Mouse (Mus musculus) right cerebral cortex, postnatal 36 days (tissue): Measurements from ENCODE around the gene Snap47.
A peak's percentile ranks its signal among the peaks of the same experiment; 100 is the strongest.

ENCODE experiments used
- DNase-seq, 2 experiments: peaks; one replicate each; pipeline ENCODE4 v3.0.0; 2022; ENCODE audit warnings: low spot score in 2 of 2, mixed read lengths in 1 of 2

The Snap47 gene

DNA sequence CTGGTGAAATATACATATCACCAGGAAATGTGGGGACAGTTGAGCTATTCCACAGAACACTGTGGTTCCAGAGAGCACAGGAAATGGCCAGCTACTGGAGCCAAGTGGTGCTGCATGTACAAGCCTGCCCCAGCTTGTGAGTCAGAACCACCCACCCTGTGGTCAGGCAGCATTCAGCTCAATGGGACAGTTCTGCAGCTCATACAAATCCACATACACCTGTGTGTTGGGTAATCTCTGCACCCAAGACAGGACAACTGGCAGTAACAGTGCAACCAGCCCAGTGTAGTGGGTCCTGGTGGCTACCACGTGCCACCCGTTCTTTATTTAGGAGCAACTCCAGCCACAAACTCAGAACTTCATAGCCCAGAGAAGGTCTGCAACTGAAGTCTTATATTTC lies 29.0 kb downstream of the Snap47 start:
- DNase-seq = no peak

DNA sequence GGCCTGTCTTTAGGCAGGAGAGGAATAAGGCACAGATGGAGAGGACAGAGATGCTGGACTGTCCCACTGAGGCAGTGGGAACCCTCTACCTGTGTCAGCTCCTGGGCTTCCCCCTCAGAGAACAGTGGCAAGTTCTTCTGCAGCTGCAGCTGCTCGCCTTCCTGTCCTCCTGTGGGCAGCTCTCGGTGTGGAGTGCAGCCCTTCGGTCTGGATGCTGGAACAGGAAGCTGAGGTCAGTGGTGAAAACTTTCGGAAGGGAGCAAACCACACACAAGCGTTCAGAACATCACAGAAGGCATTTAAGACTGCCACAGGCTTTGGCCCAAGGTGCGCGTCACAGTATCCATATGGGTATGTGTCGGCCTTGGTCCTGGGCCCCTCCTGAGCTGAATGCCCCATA lies 29.6 kb downstream of the Snap47 start:
- DNase-seq = no peak

DNA sequence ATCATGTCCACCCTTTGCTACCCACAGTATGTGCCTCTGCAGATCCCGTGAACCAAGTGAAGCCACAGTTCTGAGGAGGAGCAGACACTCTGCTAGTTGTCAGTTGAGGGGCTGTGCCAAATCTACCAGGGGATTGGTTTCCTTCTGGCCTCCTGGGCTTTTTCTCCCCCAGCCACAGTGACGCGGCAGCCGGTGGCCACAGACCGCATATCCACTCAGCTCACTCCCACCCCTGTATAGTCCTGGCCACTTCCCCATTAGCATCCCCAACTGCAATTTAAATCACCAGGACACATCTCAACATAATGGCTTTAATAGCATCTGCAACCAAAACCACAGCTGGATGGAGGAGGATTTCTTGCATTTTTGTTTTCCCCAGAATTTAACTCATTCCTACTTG lies 32.3 kb downstream of the Snap47 start:
- DNase-seq = no peak

DNA sequence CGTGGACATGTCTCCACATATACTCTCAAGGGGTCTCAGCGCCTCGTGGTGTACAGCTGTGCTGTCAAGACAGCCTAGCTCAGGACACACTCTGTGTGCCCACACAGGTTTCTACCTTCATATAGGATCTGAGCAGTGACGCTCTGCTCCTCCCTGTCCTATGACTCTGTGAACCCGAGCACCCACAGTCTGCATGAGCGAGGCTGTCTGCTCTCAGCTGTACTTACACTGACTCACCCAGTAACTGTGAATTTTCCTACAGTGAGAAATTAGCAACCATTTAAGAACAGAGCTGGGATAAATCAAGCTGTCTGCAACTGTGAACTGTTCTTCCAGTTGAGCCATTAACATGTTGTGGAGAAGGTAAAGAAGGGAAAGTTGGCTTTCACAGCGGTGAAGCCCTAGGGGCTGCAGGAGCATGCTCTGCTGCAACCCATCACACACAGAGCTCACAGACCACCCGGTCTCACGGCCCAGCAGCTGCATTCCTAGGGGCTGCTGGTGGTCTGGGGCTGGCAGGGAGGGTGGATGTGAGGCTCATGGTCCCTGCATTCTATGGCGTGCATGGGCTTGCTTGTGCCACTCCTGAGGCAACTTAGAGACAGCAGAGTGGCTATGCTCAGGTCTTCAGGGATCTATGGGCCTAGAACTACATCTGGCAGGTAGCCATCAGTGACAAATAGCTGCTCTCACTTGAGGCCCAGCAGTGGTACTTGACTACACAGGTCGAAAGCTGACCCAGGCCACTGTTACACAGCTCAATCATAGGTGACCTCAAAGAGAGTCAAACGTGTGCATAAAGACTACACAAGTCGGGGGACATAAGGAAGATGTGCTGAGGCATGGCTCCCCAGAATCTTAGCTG lies 37.8 kb downstream of the Snap47 start:
- DNase-seq = peak; percentile 18 to 26

DNA sequence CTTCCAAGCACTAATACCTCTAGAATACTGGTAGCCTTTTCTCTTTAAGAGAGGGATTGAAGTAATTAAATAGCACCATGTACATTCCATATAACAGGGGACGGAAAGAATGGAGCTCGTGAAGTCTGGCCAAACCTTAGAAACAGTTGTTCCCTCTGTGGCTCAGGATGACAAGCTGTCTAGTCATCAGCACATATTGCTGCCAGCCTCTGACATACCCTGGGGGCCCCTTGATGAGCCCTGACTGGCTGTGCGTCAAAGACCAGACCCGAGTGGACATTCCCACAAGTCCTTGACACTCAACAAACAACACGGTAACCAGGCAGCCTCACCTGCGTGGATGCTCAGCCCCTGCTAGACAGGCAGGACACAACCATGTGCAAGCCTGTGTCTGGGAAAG lies 38.9 kb downstream of the Snap47 start:
- no peak for DNase-seq

DNA sequence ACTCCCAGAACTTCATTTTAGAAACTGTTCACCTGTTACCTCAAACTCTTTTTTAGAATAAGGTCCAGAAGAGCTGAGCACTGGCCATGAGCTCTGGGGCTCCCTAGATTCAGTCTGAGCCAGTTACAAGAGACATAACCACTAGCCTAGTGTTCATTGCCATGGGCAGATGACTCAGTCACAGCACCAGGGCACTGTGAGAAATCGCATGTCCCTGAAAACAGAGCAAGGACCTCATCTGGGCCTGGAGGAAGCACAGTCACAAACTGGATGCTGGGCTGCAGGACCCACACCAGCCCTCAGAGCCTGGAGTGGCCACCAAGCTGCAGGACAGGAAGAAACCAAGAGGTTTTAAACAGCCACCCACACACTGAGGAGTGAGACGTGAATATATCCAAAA lies 40.1 kb downstream of the Snap47 start:
- no peak for DNase-seq

DNA sequence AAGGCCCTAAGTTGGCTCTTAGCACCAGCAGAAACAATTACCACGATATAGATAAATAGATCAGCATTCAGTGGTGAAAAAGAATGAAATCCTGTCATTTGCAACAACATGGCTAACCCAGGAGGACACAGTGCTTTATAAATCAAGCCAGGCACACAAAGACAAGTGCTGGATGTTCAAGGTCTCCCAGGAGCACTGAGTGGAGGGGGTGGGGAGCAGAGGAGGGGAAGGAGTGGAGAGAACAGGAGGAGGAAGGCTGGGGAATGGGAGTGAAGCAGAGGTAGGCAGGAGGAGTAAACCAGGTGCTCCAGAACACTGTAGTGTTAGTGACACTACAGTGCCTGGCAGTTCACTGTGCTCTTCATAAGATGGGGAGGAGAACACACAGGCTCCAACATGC lies 45.2 kb downstream of the Snap47 start:
- no peak for DNase-seq

DNA sequence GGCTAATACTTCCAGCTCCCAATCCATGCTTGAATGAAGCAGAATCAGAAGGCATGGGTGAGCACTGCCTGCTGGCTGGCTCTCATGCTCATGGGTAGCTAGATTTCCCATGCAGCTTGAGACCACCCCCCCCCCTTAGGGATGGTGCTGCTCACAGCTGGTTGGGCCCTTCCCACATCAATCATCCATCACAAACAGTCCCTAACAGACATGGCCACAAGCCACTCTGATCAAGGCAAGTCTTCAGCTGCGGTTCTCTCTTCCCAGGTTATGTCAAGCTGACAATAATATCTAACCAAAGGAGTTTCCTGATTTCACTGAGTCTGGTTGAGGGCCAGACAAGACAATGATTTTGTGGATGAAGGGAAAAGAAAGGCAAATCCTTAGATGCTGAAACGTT lies 50.1 kb downstream of the Snap47 start:
- DNase-seq = no peak

DNA sequence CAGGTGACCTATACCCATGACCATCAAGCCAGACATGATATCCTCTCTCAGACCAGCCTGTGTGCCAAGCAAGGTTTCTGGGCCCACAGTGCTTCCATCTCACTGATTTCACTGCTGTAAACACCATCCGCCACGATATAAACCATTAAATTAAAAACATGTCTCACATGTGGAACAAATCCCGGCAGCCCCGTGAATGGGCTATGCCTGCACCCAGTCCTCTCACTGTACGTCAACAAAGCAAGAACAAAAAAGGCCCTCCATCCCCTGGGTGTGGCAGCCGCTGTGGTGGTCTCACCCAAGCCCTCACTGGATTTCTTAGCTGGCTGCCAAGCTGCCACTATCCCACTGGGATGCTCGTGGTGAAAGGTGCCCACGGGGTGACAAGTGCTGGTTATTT lies 51.2 kb downstream of the Snap47 start:
- DNase-seq = no peak

DNA sequence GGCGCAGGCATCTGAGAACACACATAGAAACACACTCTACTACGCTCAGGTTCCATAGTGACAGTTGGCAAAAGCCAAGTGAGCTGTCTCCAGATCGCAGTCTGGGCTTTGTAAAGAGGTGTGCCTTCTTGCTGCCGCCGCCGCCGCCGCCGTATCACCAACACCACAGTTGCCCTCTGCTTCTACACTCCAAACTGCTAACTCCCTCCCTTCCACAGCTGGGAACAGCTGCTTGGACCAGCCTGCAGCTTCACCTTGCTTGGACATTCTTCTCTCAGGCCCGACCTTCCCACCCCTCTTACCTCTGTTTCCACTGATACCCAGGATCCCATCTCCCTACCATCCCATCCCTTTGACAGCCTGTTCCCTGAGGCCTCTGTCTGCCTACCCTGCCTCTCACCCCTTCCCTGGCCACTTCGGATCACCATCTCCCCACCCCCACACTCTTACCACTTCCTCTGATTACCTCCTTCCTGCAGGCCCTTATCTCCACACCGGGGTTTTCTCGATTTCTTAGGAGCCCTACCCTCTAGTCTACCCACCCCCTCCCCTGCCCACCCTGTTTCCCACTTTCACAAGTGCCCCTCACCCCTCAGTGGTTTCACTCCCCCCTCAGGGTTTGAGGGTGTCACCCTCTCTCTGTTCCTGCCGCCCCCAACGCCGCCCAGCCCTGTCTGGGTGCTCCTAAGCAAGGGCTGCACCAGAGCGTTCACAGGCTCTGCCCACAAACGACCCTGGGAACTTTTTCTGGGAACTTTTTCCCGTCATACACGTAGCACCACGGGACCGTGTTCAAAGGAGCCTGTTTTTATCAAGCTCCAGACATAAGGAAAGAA lies 53.2 kb downstream of the Snap47 start:
- no peak for DNase-seq

DNA sequence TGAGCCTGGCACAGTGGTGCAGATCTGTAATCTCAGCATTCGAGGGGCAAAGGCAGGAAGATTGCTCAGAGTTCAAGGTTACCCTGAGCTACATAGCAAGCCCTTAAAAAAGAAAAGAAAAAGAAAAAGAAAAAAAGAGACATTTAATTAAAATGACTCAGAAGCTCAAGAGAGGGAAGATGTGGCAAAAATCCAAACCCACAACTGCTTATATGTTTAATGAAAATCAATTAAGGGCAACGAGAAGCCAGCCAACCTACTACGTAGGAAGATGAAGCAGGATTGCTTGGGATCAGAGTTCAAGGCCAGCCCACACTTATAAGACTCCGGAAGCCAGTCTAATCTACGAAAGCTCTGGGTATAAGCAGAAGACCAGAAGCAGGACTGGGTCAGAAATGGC lies 56.5 kb downstream of the Snap47 start:
- no peak for DNase-seq

DNA sequence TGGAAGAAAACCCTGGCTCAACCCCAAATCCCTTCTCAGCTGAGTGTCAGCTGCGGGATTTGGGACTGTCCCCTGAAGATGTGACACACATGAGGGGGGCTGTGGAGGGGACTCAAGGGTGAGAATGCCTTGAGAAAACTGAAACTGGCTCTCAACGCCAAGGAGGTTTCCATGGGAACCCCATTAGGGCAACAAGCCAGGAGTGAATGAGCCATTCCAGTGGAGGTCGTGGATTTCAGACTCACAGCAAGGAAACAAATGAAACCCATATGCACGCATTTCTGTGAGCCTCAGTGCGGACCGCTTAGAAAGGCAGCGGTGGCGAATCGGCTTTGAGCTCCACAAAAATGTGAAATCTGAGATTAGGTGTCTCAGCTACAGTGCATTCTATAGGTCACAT lies 57.4 kb downstream of the Snap47 start:
- DNase-seq = no peak

DNA sequence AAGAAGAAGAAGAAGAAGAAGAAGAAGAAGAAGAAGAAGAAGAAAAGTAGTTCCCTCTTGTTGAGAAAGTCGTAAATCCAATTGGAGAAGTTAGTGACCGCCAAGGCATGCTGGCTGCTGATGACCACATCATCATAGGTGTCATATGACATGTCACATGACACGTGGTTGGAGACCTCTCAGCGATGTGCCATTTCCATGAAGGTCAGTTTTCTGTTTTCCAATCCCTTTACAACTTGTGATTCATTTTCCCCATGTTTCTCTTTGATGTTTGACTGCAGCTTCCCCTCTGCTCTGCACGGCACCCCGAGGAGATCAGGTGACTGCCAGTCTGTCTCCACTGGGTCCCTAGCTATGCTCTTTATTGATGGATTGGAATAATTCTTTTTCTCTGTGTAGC lies 58.7 kb downstream of the Snap47 start:
- no peak for DNase-seq

DNA sequence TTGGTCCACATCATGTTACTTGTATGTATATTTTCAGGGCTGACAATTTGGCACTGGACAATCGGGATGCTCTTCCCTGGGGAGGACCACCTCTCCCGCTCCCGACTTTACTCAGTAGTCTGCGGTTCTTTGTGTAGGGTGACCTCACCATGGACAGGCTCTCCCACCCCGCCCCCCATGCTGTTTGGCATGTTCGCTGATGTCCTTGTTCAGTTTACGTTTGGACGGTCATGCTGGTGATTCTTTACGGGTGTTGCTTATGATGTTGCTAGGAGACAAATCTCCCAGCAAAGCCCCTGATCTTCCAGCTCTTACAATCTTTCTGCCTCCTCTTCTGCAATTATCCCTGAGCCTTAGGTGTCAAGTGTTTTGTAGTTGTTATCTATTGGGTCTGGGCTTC lies 60.5 kb downstream of the Snap47 start:
- DNase-seq = no peak

DNA sequence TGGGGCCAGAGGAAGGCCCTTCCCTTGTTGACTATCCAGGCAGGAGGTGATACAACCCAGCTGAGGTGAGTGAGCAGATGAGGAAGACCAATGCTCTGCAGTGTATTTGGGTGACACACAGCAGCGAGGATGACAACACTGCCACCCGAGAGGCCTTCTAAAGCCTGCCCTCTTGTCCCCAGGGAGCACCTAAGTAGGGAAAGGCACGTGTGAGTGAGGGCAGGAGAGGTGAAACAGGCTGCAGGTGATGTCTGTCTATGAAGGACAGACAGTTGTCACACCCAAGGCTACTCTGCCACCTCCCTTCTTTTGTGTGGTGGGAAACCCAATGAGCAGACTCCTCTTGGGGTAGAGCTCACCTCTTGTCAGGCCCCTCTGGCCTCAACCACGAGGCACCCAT lies 61.4 kb downstream of the Snap47 start:
- DNase-seq = no peak

DNA sequence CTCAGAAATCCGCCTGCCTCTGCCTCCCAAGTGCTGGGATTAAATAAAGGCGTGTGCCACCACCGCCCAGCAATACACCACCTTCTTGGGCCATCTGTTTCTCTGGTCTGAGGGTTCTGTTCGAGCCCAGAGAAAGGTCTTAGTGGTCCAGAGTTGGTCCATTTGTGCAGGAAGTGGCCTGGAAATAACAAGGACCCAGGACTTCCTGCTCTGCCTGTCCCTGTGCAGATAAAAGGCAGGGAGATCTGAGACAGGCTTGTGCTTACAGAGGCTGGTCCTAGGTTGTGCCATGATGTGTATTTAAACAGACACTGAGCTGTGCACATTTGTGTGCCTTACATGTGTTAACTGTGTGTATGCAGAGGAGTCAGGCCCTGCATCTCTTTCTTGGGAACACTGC lies 62.2 kb downstream of the Snap47 start:
- DNase-seq = no peak

DNA sequence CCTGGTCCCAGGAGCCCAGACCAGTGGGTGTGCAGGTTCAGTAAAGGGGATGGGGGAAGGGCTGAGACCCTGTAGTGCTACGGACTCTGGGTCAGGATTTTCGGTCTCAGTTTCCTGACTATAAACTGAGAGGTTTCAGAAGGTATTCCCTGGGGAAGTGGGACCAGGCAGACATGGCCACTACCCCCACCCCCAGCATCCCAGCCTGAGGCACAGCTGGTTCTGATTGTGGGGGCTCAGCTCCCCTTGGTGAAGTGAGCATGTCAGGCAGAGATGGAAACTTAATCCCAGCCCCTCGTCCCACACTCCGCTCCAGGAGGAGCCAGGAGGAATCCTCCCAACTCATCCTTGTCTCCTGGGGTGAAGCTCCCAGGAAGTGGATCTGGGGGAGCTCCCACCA lies 63.5 kb downstream of the Snap47 start:
- no peak for DNase-seq

DNA sequence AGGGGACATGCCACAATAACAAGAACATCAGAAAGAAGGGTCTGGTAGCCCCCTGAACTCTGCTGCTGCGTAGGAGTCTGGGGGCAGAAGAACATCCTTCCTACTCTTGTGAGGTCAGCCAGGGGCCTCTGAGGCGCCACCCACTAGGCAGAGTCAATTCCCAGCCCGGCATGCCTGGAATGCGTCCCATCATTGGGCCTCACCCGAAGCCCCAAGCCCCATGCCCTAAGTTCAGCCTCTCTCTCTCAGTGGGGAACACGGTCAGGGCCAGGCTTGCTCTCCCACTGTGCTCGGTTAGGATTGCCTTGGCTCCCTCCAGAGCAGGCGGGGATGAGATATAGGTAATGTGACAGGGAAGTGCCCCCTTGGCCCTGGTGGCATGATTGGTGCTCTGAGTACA lies 65.9 kb downstream of the Snap47 start:
- DNase-seq = no peak

DNA sequence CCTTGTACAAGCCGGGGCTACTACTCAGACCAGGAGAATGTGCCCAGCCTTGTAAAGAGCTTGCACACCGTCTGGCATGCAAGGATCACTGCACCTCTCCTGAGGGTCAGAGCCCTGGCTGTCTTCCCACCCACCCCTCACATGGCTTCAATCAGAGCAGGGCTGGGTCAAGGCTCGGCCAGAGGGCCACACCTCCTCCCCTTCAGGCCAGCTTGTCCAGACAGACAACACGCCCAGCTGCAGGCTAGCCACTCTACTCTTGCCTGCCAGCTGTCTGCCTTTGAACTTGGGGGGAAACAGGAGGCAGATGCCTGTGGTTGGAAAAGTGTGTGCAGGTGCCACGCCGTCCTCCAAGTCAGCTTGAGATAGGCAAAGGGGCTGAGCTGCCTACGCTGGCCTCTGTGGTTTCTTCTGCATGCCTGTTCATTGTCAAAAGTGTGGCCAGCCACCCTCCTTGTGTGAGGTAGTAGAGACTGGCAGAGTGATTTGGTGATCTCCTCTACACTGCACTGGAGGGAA lies 66.5 kb downstream of the Snap47 start:
- no peak for DNase-seq

DNA sequence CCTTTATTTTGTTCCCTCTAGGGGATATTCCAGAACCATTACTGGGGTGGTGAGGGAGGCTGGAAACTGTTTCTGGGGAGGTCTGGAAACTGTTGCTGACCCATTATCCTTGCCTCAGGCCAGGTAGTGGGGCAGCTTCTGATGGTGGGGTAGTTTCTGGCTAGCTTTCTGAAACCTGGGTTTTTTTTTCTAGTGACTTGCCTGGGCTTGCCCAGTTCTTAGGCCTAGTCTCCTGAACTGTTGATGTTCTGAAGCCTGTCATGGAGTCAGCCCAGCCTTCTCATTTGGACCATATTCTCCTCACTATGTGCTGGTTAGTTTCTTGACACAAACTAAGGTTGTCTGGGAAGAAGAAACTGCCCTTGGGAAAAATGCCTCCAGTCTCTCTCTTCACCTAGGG lies 71.4 kb downstream of the Snap47 start:
- DNase-seq = no peak

DNA sequence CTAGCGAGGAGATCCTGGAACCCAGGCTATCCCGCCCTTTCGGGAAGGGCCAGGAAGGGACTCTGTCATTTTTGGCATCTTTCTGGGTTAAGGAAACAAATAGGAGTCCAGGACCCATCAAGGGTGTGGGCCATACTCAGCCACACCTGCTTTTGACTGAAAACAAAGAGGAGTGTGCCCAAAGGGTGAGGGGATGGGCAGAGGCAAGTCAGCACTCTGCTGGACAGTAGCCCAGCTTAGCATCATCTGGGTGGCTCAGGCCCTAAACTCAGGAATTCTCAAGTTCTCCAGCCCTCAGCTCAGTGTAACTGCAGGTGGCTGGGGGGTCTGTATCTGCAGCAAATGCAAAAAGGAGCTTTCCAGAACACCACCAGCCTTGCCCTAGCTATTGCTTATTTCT lies 73.0 kb downstream of the Snap47 start:
- DNase-seq = no peak

DNA sequence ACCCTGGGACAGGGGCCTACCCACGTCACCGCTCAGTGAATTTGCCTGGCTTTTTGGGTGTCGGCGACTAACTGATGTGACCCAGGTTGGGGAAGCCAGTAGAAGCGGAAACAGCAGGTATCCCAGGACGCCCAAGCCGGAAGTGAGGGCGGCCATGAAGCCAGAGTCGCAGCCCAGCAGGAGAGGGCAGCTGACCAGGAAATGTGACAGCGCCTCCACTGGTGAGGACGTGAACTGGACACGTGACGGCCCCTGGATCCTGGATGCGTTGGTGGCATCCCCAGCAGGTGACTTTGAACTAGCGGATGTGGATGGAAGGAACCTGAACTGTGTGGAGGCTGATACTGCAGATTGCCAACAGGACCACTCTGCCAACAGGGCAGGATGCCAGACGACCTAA lies 75.5 kb downstream of the Snap47 start, which contains the start of gene Prss38:
Prss38 (minus strand) TSS at position 183 of the 400 bp plus-strand sequence.
- no peak for DNase-seq

DNA sequence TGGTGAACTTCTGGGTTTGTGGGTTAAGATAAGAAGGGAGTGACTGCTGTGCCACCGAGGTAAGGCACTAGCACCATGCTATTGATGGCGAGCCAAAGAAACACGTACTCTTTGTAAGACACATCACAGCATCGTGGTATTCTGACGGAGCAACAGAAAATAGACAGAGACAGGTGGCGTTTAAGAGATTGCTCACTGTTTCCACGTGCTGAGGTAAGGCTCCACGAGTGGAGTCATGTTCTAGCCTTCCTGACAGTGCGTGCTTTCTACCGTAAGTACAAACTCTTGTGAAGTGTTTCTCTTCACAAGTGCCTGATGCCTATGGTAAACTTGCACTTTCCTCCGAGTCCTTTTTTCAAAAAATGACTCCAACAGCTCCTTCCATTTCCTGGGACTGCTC lies 81.1 kb downstream of the Snap47 start:
- DNase-seq = no peak
